Mouse (Mus musculus) MEL (cell line): ENCODE data around the gene Ccr1l1.

Source experiments
- ELF1 ChIP-seq: IDR thresholded peaks from 2 replicates; pipeline ENCODE4 v1.6.1; 2014; ENCODE audit warnings: low read depth, mild to moderate bottlenecking, inconsistent platforms, low read length, improper control_type of control experiment, moderate library complexity
- POLR2AphosphoS5 ChIP-seq: IDR thresholded peaks from 2 replicates; pipeline ENCODE4 v1.6.1; 2012; ENCODE audit warnings: low read depth, borderline replicate concordance, mild to moderate bottlenecking, inconsistent platforms, low read length, moderate library complexity, mixed read lengths

- TF ChIP-seq POLR2AphosphoS5, result no peak
- TF ChIP-seq ELF1, result no peak
These were observed 35.1 kb upstream of the Ccr1l1 start for GRCm38 (mm10) chr9:124013270-124013669.
